Mouse (Mus musculus): ENCODE results near the gene Fam189a1.

DNA sequence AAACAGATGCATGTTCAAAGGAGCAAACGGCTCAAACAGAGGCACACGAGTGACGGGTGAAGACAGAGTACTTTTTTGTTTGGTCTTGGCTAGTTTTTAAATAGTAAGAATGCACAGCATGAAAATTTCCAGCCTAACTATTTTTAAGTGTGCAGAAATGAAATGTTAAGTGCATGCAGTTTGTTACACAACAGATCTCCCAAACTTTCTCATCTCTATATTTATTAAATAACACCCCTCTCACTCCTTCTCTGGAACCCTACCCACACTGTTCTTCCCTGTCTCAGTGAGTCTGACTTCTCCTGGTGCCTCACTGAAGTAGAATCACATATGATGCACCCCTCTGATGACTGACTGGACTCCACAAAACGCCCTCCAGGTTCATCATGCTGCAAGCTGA is 63.1 kb downstream of the Fam189a1 start:
- TF ChIP-seq POLR2A (IDR thresholded peaks at IDR 0.05; ENCODE audit: insufficient read depth, low read length): no peak
- no peak for TF ChIP-seq EP300 (IDR thresholded peaks at IDR 0.05; ENCODE audit: insufficient read depth, low read depth, low read length)
- no peak for TF ChIP-seq CTCF (IDR thresholded peaks at IDR 0.05; ENCODE audit: low read depth, low read length)

Measured in ES-Bruce4 (cell line).